Mouse (Mus musculus) fat pad, adult 2 months (tissue): ENCODE data around the gene Adamts13.

Source experiments
- DNase-seq: peaks from one replicate; pipeline ENCODE4 v3.0.0-alpha.2; 2011; ENCODE audit warnings: low read depth, low spot score; ENCODE audit errors: extremely low read depth

Adamts13 gene

GRCm38 (mm10) chr2:26967262-26967661 is 6.0 kb upstream of the Adamts13 start:
- DNase-seq: no peak

DNA sequence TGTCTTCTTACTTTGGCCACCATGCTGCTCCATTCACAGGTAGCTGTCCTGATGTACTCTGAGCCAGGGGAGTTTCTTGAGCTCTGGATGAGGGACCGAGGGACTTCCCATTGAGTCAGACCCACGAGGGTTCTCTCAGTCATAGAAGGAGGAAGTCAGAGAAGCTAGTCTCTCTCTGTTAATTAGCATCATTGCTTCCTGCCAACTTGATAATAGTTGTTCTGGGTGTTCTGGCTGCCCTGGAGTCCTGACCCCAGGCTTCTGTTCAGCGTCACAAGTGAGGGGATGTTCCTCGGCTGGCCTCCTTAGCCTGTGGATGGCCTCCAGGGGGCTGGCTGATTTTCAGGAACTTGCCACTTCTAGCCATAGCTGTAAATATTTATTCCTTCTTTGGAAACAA is 744 bp downstream of the Adamts13 start:
- DNase-seq: no peak

- DNase-seq: no peak
Observed at GRCm38 (mm10) chr2:26980361-26980760, 7.1 kb downstream of the Adamts13 start.

DNA sequence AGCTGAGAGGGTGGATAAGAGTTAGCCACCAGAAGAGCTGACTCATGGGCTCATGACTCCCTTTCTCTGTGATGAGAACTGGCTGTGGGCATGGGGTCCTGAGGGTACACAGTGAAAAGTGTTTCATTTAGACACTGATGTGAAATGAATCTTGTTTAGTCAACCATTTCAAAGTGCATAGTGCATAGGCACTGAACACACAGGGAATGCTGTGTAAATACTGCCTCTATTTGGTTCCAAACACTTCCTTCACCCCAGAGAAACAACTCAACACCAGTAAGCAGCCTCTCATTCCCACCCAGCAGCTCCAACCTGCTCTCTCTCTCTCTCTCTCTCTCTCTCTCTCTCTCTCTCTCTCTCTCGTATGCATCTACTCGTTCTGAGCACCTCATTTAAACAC is 11.0 kb downstream of the Adamts13 start:
- no peak for DNase-seq

DNA sequence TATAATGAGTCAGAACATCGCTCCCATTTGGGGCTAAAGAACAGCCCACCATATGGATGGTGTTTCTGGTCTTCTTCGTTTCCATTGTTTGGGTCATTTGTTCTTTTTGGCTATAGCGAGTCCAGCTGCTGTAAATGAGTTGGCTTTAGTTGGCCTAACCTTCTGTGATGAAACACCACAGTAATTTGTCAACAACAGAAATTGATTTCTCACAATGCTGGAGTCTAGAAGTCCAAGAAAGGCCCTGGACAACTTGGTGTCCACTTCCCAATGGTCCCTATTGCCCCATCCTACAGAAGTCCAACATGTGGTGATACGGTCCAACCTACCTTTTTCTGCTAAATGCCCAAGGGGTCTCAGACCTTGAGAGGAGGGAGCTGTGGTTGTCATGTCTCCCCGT is 11.4 kb downstream of the Adamts13 start:
- no peak for DNase-seq

DNA sequence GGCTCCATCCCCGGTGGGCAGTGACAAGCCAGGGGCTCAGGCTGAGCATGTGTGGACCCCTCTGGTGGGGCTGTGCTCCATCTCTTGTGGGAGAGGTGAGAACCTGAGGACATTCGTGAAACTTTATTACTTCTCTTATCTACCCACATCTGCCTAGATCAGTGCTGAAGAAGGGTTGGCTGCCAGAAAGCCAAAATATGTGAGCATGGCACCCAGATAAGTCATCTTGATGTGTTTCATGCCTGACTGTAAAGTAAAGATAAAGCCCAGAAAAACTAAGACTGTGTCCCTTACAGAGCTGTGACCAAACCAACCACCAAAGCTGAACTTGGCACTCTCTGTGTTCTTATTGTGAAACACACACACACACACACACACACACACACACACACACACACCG is 20.7 kb downstream of the Adamts13 start:
- no peak for DNase-seq

DNA sequence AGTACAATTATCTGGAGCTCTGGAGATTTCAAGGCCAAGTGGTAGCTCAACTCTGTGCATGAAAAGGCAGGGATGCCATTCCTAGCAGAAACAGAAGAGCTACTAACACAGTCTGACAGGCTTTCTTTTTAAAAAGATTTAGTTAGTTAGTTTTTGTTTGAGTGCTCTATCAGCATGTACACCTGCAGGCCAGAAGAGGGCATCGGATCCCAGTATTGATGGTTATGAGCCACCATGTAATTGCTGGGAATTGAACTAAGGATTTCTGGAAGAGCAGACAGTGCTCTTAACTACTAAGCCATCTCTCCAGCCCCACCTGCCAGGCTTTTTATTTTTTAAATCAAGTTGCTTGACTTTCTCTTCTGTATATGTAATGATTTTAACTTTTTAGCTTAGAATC is 24.3 kb downstream of the Adamts13 start:
- DNase-seq: no peak

DNA sequence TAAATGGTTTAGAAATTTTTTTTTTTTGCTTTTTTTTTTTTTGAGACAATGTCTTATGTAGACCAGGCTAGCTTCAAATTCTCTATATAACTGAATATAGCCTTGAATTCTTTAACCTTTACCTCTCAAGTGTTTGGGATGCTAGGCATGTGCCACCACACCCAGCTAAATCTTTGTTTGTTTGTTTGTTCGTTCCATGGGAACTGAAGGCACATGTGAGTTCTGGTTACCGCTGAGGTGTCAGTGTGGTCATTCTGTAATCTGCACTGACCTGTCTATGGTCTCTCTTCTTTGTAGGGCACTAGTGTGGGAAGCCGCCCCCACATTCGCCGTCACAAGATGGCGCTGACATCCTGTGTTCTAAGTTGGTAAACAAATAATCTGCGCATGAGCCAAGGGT is 24.8 kb downstream of the Adamts13 start:
- DNase-seq: no peak

GRCm38 (mm10) chr2:27006255-27006654 is 33.0 kb downstream of the Adamts13 start:
- no peak for DNase-seq

DNA sequence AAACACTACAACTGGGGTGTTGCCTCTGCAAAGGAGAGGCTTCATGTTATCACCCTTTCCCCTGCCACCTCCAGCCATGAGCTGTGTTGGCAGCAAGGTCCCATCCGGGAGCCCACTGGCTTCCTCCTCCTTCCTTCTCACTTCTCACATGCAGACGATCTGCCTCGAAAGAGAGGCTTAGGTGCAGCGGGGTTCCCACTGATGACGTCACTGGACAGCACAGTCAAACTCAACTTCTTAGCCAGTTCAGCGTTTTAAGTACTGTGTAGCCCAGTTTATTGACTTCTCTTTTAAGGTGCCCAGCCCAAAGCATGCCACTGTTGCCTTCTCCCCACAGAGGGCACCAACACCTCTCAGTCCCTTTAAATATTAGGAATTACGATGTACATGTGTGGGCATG is 34.5 kb downstream of the Adamts13 start:
- DNase-seq: no peak

- no peak for DNase-seq
Observed at GRCm38 (mm10) chr2:27009714-27010244, 36.6 kb downstream of the Adamts13 start, which contains the start of gene Cacfd1. Cacfd1 (plus strand) TSS chr2:27009926.

DNA sequence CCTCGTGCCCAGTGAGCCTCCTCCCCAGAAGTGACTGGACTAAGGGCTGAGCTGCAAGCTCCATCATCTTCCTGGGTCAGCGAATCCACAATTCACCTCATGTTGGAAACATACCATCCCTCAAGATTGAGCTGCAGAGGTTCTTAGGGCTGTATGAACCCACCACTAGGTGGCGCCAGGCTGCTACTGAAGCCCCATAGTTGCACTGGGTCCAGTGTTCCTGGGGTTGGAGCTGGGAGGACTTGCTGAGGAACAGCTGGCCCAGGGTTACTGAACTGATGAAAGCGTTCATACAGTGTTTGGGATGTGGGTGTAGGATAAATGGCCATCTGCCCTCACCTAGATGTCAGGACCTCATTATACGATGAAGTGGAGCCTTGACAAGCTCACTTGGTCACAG is 44.6 kb downstream of the Adamts13 start:
- no peak for DNase-seq

GRCm38 (mm10) chr2:27019530-27019929 is 46.3 kb downstream of the Adamts13 start:
- no peak for DNase-seq

DNA sequence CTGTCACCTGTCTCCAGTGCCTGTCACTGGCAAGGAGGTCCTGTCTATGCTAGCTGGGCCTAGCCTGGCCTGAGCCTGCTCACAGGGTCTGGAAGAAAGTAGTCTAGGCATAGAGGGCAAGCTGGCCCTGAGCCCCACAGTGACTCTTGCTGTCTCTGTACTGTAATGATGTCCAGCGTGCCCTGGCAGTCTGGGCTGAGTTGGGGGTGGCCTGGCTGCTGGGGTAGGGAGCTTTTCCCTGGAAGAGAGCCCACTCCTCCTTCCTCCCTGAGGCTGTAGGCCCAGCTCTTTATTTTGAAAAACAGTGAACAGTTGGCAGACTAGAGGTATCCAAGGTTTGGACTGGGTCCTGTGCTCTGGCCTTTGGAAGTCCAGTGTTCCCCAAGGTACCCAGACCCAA is 47.9 kb downstream of the Adamts13 start:
- no peak for DNase-seq

DNA sequence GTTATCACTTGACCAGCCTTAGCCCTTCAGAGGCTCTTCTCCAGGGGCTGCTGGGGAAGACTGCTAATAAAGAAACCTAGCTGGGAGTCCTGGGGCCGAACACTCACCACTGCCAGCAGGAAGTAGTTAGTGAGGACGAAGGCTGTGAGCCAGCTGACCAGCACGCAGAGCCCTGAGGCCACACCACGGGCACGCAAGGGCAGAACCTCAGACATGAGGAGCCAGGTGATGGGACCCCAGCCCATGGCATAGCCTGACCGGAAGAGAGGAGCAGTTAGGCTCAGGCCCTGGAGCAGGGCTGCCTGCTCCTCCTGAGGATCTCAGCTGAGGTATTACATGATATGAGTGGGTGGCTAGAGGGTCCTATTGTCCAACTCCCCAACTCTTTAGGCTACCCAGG is 49.4 kb downstream of the Adamts13 start:
- DNase-seq: no peak

DNA sequence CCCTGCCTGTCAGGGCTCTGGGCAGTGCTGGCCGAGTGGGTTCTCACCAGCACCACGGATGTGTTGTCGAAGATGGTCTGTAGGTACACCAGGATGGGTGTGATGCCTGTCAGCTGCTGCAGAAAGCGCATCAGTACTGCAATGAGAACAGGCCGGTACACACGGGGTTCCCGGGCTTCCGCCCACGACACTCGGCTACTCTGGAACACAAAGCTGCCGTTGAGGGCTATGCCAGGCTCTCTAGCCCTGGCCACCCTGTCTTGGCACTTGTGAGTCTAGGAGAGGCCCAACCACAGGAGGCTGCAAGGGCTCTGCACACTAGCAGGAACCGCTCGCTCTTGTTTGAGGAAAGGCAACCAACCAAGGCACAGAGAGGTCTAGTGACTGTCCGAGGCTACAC is 50.9 kb downstream of the Adamts13 start:
- no peak for DNase-seq

- DNase-seq: no peak
Observed at GRCm38 (mm10) chr2:27025545-27025944, 52.3 kb downstream of the Adamts13 start.

DNA sequence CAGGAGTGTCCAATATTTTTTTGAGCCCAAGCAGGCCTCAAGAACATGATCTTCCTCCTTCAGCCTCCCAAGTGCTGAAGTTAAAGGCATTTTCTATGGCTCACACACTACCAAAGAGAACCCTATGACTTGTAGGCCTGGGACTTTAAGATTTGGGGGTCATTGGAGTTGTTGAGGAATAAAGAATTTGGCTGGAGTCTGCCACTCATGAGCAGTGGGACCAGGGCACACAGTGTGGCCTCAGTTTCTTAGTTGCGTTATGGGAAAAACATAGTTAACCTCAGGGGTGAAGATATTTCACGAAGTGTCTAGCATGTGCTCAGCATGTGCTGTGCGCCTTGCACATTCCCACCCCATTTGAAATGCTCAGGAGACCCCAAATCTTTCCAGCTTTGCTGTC is 53.1 kb downstream of the Adamts13 start:
- no peak for DNase-seq

DNA sequence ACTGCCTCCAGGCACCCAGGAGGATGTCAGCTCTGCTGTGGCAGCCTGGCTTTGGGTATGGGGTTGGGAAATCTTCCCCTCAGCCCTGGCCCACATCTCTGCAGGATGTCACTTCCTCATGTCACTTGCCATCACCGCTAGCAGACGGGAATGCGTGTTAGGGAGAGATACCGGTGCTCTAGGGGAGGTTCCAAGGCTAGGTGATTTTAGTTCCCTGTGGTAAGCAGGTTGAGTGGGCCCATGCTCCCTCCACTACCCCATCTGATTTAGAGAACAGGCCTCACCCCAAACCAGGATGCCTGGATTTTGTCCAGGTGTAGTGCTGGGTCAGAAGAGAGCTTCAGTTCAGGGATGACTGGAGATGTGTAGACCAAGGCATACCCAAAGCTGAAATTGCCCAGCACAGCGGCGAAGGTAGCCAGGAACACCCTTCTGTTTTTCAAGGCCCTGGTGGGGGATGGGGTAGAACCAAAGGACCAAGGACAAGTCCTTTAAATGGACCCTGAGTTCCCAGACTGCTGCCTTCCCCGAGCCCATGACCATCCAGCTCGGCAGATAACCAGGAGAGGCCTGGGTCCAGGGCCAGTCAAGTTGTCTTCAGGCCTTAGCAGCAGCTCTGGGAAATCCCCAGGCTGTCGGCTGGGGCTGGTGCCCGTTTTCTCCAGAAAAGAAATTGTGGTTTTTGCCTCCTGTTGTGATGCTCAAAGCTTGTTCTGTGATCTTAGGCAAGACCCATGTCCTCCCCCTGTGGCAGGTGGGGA is 53.8 kb downstream of the Adamts13 start:
- DNase-seq: no peak

DNA sequence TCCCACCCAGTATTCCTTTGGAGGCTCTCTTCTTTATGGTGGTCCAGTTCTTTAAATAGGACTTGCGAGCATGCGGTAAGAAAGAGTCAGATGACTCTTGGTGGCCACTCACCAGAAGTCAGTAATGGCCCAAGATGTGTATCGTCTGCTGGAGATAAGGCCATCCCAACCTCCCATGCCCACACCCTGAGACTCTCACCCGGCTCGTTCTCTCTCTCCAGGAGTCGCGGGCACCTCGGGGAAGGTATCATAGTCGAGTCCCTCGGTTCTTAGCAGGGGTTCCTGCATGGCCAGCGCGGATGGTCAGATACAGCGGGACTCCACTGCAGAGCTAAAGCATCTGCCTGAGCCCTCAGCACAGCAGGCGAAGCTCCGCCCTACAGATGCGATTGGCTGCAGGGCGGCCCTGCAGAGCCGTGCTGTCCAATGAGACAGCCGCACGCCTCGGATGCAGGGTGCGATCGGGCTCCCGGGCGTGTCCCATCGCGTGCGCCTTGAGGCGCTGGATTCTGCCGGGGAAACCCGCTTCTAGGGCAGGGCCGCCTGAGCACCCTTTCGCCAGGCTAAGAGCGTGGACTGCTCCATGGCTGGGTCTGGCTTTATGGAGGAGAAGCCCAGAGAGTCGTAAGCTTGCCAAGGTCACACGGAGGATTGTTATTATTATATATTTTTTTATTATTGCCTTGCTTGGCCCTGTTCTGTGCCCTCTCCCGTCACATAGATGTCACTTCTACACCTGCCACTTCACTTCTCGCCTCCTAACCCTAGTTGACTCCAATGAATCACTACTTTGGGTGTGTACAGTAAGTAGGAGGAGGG is 54.6 kb downstream of the Adamts13 start, which contains the start of gene Slc2a6:
Slc2a6 (minus strand) TSS at position 381 of the 819 bp plus-strand sequence.
- no peak for DNase-seq

DNA sequence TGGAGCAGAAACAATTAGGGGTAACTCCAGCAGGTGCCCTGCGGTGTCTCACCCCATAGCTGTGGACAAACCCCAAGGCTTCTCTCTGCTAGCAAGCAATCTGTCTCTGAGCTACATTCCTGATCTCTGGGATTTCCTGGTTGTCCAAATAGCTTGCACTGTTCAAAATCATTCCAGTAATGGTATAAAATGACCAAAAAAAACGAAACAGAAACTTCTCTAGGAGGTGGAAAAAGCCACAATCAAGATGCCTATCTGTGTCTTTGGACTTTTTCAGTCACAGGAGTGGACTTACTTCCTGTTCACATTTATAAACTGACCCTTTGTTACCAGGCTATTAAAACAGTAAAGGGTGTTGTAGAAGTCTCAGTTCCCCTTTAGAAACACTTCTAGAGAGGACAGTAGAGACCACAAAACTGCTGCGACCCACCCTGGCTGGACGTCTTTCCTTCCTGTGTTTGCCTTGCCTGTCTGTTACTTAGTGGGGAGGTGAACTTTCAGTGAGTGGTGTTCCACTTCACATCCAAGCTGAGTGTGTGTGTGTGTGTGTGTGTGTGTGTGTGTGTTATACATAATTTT is 55.3 kb downstream of the Adamts13 start:
- no peak for DNase-seq

DNA sequence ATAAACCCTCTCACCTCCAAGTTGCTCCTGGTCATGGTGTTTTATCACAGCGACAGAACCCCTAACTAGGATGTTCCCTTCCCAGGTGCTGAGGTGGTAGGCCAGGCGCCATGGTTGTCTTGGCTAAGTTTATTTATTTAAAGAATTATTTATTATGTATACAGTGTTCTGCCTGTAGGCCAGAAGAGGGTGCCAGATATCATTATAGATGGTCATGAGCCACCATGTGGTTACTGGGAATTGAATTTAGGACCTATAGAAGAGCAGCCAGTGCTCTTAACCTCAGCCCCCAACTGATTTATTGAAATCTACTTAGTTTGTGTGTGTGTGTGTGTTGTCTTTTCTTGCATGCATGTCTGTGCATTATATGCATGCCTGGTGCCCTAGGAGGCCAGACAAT is 59.1 kb downstream of the Adamts13 start:
- no peak for DNase-seq
